In genomic region chr9:85762476-85762875, GRCm38 (mm10) we compare ENCODE assay signal across 23 mouse cellular contexts. TPM values are rescaled to one million over a fixed set of nuclear protein-coding genes. Genes with fewer than 3 reads are reported as not detected.
A peak's percentile ranks its signal among the peaks of the same experiment; 100 is the strongest.
DNase-seq lines count a peak whose midpoint lies in the region; ATAC-seq and TF ChIP-seq lines count a peak whose summit lies in the region.
"Had no signal": no experiment of that assay in that cellular context is flagged by ENCODE, and none has a peak within 500 bp of the region (broad histone marks: within the 10 kb centered on the region; RNA-seq: fewer than 3 reads in every experiment).

No protein-coding gene starts in this region.

- no peak overlapping the region for H3K4me3 ChIP-seq in CH12.LX (replicated peaks in 1 of 3; ENCODE audit: low read depth in 2 of 3, low read length in 2 of 3, poor library complexity in 1 of 3)
- no peak overlapping the region for H3K4me3 ChIP-seq in kidney, adult 2 months (ENCODE audit: insufficient read depth, low read depth, low read length)
- H3K4me3 ChIP-seq: embryonic facial prominence, embryonic 15.5 days; forebrain, embryonic 10.5 days; heart, embryonic 10.5 days; limb, embryonic 12.5 days; midbrain, embryonic 12.5 days had no signal

- TF ChIP-seq EP300 in CH12.LX (IDR thresholded peaks at IDR 0.05; ENCODE audit: low read length): peak; percentile 67

- no peaks in the 10 kb centered on the region for H3K79me2 ChIP-seq in CH12.LX (replicated peaks; ENCODE audit: control insufficient read depth, extremely low read depth, insufficient read depth, poor library complexity, severe bottlenecking)

- peaks cover 0 to 12% of the 10 kb centered on the region in 2 experiments; a peak in 2 of 4 replicates for H3K4me1 ChIP-seq in CH12.LX (ENCODE audit: control insufficient read depth in 1 of 2, insufficient read depth in 2 of 2)
- no peaks in the 10 kb centered on the region for H3K4me1 ChIP-seq in kidney, adult 2 months (ENCODE audit: control insufficient read depth, insufficient read depth, low read length)
- H3K4me1 ChIP-seq: embryonic facial prominence, embryonic 15.5 days; forebrain, embryonic 10.5 days; heart, embryonic 10.5 days; limb, embryonic 12.5 days; midbrain, embryonic 12.5 days had no signal

- TF ChIP-seq CTCF in CH12.LX (conservative IDR thresholded peaks at IDR 0.05 in 1 of 2, IDR thresholded peaks at IDR 0.05 in 1 of 2; ENCODE audit: low read depth in 2 of 2, low read length in 2 of 2): no peak
- no peak for TF ChIP-seq CTCF in brain, embryonic 14.5 days (IDR thresholded peaks at IDR 0.05; ENCODE audit: borderline replicate concordance, extremely low read depth, insufficient read depth, insufficient read length)
- TF ChIP-seq CTCF in kidney, adult 2 months (conservative IDR thresholded peaks at IDR 0.05; ENCODE audit: insufficient read depth, insufficient read length, low read depth, low read length): no peak

- intact Hi-C loops in gastrocnemius, postnatal 14 days (cut with DNase I; ENCODE audit: low total_unique reads): no loop called here

- no peak overlapping the region for H3K9ac ChIP-seq in CH12.LX (ENCODE audit: insufficient read depth, low read depth)
- H3K9ac ChIP-seq: embryonic facial prominence, embryonic 15.5 days; limb, embryonic 12.5 days; midbrain, embryonic 12.5 days had no signal

- dilution Hi-C loops in CH12.LX (cut with MboI; ENCODE audit: extremely low pct_ligation_motif_present, extremely low pct_unique_long_range_greater_than_20kb, low sequenced_read_pairs): no loop called here

- TF ChIP-seq POLR2A in CH12.LX (IDR thresholded peaks at IDR 0.05; ENCODE audit: low read depth, low read length): no peak
- TF ChIP-seq POLR2A in brain, embryonic 14.5 days (IDR thresholded peaks at IDR 0.05; ENCODE audit: borderline replicate concordance, extremely low read depth, insufficient read depth, insufficient read length, poor library complexity, severe bottlenecking): no peak
- no peak for TF ChIP-seq POLR2A in kidney, adult 2 months (IDR thresholded peaks at IDR 0.05; ENCODE audit: low read depth, low read length)

- DNase-seq in lung, postnatal 25 days (ENCODE audit: low spot score): peak; percentile 38
- DNase-seq in lung, adult 18-20 months: no peak
- DNase-seq in CH12.LX (ENCODE audit: extremely low read depth): peak; percentile 58
- DNase-seq in brain, embryonic 14.5 days (ENCODE audit: low read depth): peak; percentile 26
- no peak for DNase-seq in right cerebral cortex, adult 18-20 months
- no peak for DNase-seq in gastrocnemius, postnatal 14 days
- no peak for DNase-seq in kidney, adult 2 months
- DNase-seq: adrenal gland, postnatal 25 days; cerebellum, adult 9-10 months; gastrocnemius, postnatal 36 days; heart, postnatal 10 days; kidney, adult 11 months; kidney, postnatal 14 days; layer of hippocampus, adult 9-11 months; right cerebral cortex, postnatal 25 days; thymus, postnatal 36 days had no signal

- H3K9me3 ChIP-seq in CH12.LX (replicated peaks; ENCODE audit: low read length): no peaks in the 10 kb centered on the region
- H3K9me3 ChIP-seq: embryonic facial prominence, embryonic 15.5 days; forebrain, embryonic 10.5 days; heart, embryonic 10.5 days; limb, embryonic 12.5 days; midbrain, embryonic 12.5 days had no signal

- H3K27ac ChIP-seq in CH12.LX (ENCODE audit: insufficient read depth, low read depth): no peak overlapping the region
- H3K27ac ChIP-seq in kidney, adult 2 months (ENCODE audit: insufficient read depth, low read depth, low read length): no peak overlapping the region
- H3K27ac ChIP-seq: embryonic facial prominence, embryonic 15.5 days; forebrain, embryonic 10.5 days; heart, embryonic 10.5 days; hindbrain, postnatal 0 days; limb, embryonic 12.5 days; midbrain, embryonic 12.5 days had no signal

- 83% methylated on average over 1 of the region's 1 CpGs for WGBS in kidney, adult 2 months

- in situ Hi-C loops in CH12.LX (cut with MboI; ENCODE audit: low pct_ligation_motif_present, low pct_unique_long_range_greater_than_20kb, low sequenced_read_pairs): no loop called here

- peak; percentile 55; the same call in 1 of the 2 replicates for ATAC-seq in megakaryocyte-erythroid progenitor cell, adult 5-6 weeks (replicated peaks; ENCODE audit: low FRiP score, low TSS enrichment, poor library complexity, severe bottlenecking)
- ATAC-seq: hindbrain, postnatal 0 days had no signal

- H3K4me2 ChIP-seq in CH12.LX (ENCODE audit: insufficient read depth, low read depth, poor library complexity, severe bottlenecking): no peak overlapping the region
- H3K4me2 ChIP-seq: embryonic facial prominence, embryonic 15.5 days; limb, embryonic 12.5 days; midbrain, embryonic 12.5 days had no signal

- H3K36me3 ChIP-seq in CH12.LX (replicated peaks in 1 of 2; ENCODE audit: control insufficient read depth in 1 of 2, insufficient read depth in 1 of 2, low read length in 1 of 2): no peaks in the 10 kb centered on the region
- H3K36me3 ChIP-seq in kidney, adult 2 months (ENCODE audit: control insufficient read depth, insufficient read depth, low read length): no peaks in the 10 kb centered on the region
- H3K36me3 ChIP-seq: embryonic facial prominence, embryonic 15.5 days; forebrain, embryonic 10.5 days; heart, embryonic 10.5 days; limb, embryonic 12.5 days; midbrain, embryonic 12.5 days had no signal

- H3K27me3 ChIP-seq in CH12.LX (replicated peaks): no peaks in the 10 kb centered on the region
- H3K27me3 ChIP-seq in kidney, adult 2 months (replicated peaks; ENCODE audit: control insufficient read depth, insufficient read depth, low read length): no peaks in the 10 kb centered on the region
- H3K27me3 ChIP-seq: embryonic facial prominence, embryonic 15.5 days; limb, embryonic 12.5 days; midbrain, embryonic 12.5 days had no signal

- no peak for TF ChIP-seq RAD21 in CH12.LX (IDR thresholded peaks at IDR 0.05; ENCODE audit: low read depth, low read length)

TF ChIP-seq in CH12.LX, 34 proteins besides CTCF, POLR2A, EP300 and RAD21:
- TF ChIP-seq SMC3 (IDR thresholded peaks at IDR 0.05; ENCODE audit: low read depth, low read length) (no peak), MYC (IDR thresholded peaks at IDR 0.05; ENCODE audit: low read depth, low read length) (peak; percentile 51; the same call in 1 of the 2 replicates), IRF4 (IDR thresholded peaks at IDR 0.05; ENCODE audit: low read depth, low read length) (peak; percentile 71)

RNA-seq across cellular contexts. Expression of gene Ibtk, which starts 13.3 kb away (rescaled TPM):
- total RNA-seq in CH12.LX (2012; rRNA removed): 32.7 and 34.2 TPM in 2 replicates
- total RNA-seq in CH12.LX (2014; rRNA removed): 40.6 and 44.2 TPM in 2 replicates
- 37.8 and 41.3 TPM in 2 replicates for polyA plus RNA-seq in CH12.LX (2012; ENCODE audit: insufficient read length, low read depth)
- 17.5 and 22.5 TPM in 2 replicates for polyA plus RNA-seq in brain, embryonic 14.5 days (2012; rRNA removed)
- total RNA-seq in megakaryocyte-erythroid progenitor cell, adult 5-6 weeks (2014; fragmentation: Nextera tagmentation): 41.7 and 53.8 TPM in 2 replicates
- 119 and 126 TPM in 2 replicates for total RNA-seq in megakaryocyte-erythroid progenitor cell, adult 5-6 weeks (2017)
- 10 to 100 TPM; 41.7 to 43.0 TPM for total RNA-seq in gastrocnemius, postnatal 14 days (2021)
- polyA plus RNA-seq in kidney, adult 2 months (2012; rRNA removed): 4.9 and 6.1 TPM in 2 replicates

Comparison
In these comparisons a context has a peak if more than half of its experiments do, and no peak if none do; other contexts are left out.
1. DNase-seq: peak in lung, postnatal 25 days (single experiment), CH12.LX (single experiment) and brain, embryonic 14.5 days (single experiment); none in lung, adult 18-20 months (0 of 2), right cerebral cortex, adult 18-20 months (single experiment), gastrocnemius, postnatal 14 days (single experiment) and kidney, adult 2 months (single experiment).